Mouse (Mus musculus): ENCODE results near the gene Mical3.

The Mical3 gene

GRCm38 (mm10) chr6:121014339-121014738 is 116.5 kb downstream of the Mical3 start:
- no peak for DNase-seq (ENCODE audit: low spot score in 2 of 2)

- peak; percentile 18 to 52 for DNase-seq (ENCODE audit: low spot score in 2 of 2)
These were observed 117.0 kb downstream of the Mical3 start for GRCm38 (mm10) chr6:121013750-121014149.

GRCm38 (mm10) chr6:121011709-121012108 is 119.1 kb downstream of the Mical3 start:
- DNase-seq (ENCODE audit: low spot score in 2 of 2): no peak

- no peak for DNase-seq (ENCODE audit: low spot score in 2 of 2)
These were observed 121.1 kb downstream of the Mical3 start for GRCm38 (mm10) chr6:121009651-121010050.

GRCm38 (mm10) chr6:121004959-121005358 is 125.8 kb downstream of the Mical3 start:
- no peak for DNase-seq (ENCODE audit: low spot score in 2 of 2)

GRCm38 (mm10) chr6:121002952-121003351 is 127.8 kb downstream of the Mical3 start:
- no peak for DNase-seq (ENCODE audit: low spot score in 2 of 2)

GRCm38 (mm10) chr6:120999860-121000526 is 130.8 kb downstream of the Mical3 start:
- DNase-seq (ENCODE audit: low spot score in 2 of 2): no peak

- DNase-seq (ENCODE audit: low spot score in 2 of 2): no peak
These were observed 131.7 kb downstream of the Mical3 start for GRCm38 (mm10) chr6:120999087-120999486.

GRCm38 (mm10) chr6:120996607-120997006 is 134.2 kb downstream of the Mical3 start:
- DNase-seq (ENCODE audit: low spot score in 2 of 2): no peak

GRCm38 (mm10) chr6:120995541-120995940 is 135.3 kb downstream of the Mical3 start:
- no peak for DNase-seq (ENCODE audit: low spot score in 2 of 2)

- DNase-seq (ENCODE audit: low spot score in 2 of 2): peak in 1 of 2 experiments; percentile 23
These were observed 138.9 kb downstream of the Mical3 start for GRCm38 (mm10) chr6:120991857-120992256.

GRCm38 (mm10) chr6:120987571-120988084 is 143.2 kb downstream of the Mical3 start:
- no peak for DNase-seq (ENCODE audit: low spot score in 2 of 2)

- DNase-seq (ENCODE audit: low spot score in 2 of 2): no peak
These were observed 143.6 kb downstream of the Mical3 start for GRCm38 (mm10) chr6:120987164-120987563.

GRCm38 (mm10) chr6:120986172-120986571 is 144.6 kb downstream of the Mical3 start:
- no peak for DNase-seq (ENCODE audit: low spot score in 2 of 2)

- DNase-seq (ENCODE audit: low spot score in 2 of 2): no peak
These were observed 148.5 kb downstream of the Mical3 start for GRCm38 (mm10) chr6:120982314-120982713.

- no peak for DNase-seq (ENCODE audit: low spot score in 2 of 2)
These were observed 149.3 kb downstream of the Mical3 start for GRCm38 (mm10) chr6:120981537-120981936.

- no peak for DNase-seq (ENCODE audit: low spot score in 2 of 2)
These were observed 152.7 kb downstream of the Mical3 start for GRCm38 (mm10) chr6:120978019-120978621.

- no peak for DNase-seq (ENCODE audit: low spot score in 2 of 2)
These were observed 153.8 kb downstream of the Mical3 start for GRCm38 (mm10) chr6:120976991-120977390.

- DNase-seq (ENCODE audit: low spot score in 2 of 2): no peak
These were observed 154.7 kb downstream of the Mical3 start for GRCm38 (mm10) chr6:120976097-120976496.

GRCm38 (mm10) chr6:120971797-120972590 is 158.8 kb downstream of the Mical3 start:
- DNase-seq (ENCODE audit: low spot score in 2 of 2): peak; percentile 68 to 73

GRCm38 (mm10) chr6:120970939-120971796 is 159.6 kb downstream of the Mical3 start:
- DNase-seq (ENCODE audit: low spot score in 2 of 2): no peak

All from spleen, postnatal 14 days (tissue).